Mouse (Mus musculus) heart, embryonic 11.5 days (tissue): Measurements from ENCODE around the gene Oscar. TPM values are rescaled to one million over a fixed set of nuclear protein-coding genes. Genes with fewer than 3 reads are reported as not detected.
"Not testable (repeated sequence)": the region's sequence is repeated elsewhere in the genome, so short reads cannot be mapped to it uniquely, and the experiment has no call there.

ENCODE experiments used
- ATAC-seq: fragments of 200-750 bp; cut with Nextera tagmentation; replicated peaks from 2 replicates; pipeline ENCODE4 v1.8.0; 2017; ENCODE audit warnings: moderate library complexity; ENCODE audit not compliant: insufficient number of reproducible peaks, low FRiP score, low TSS enrichment
- H3K27ac ChIP-seq: fragments of 300-500 bp; sonication (generic); 2 replicates; pipeline ENCODE4 v1.5.1; 2014; ENCODE audit warnings: mild to moderate bottlenecking, low read depth, low read length
- H3K27me3 ChIP-seq: fragments of 300-500 bp; sonication (generic); 2 replicates; pipeline ENCODE4 v1.6.1; 2014; ENCODE audit warnings: mild to moderate bottlenecking, low read length, mixed read lengths; ENCODE audit not compliant: control insufficient read depth, insufficient read depth
- H3K36me3 ChIP-seq: fragments of 300-500 bp; sonication (generic); 2 replicates; pipeline ENCODE4 v1.6.1; 2014; ENCODE audit warnings: mild to moderate bottlenecking, low read length, moderate library complexity, mixed read lengths; ENCODE audit not compliant: control insufficient read depth, insufficient read depth
- H3K4me1 ChIP-seq: fragments of 300-500 bp; sonication (generic); 2 replicates; pipeline ENCODE4 v1.6.1; 2014; ENCODE audit warnings: low read length; ENCODE audit not compliant: control insufficient read depth, insufficient read depth
- H3K4me2 ChIP-seq: fragments of 300-500 bp; sonication (generic); 2 replicates; pipeline ENCODE4 v1.6.1; 2014; ENCODE audit warnings: mild to moderate bottlenecking, moderate library complexity
- H3K4me3 ChIP-seq: fragments of 300-500 bp; sonication (generic); 2 replicates; pipeline ENCODE4 v1.5.1; 2014; ENCODE audit warnings: low read depth, low read length
- H3K9ac ChIP-seq: fragments of 300-500 bp; sonication (generic); 2 replicates; pipeline ENCODE4 v1.6.1; 2014; ENCODE audit warnings: mild to moderate bottlenecking, low read depth, low read length, moderate library complexity
- H3K9me3 ChIP-seq: fragments of 300-500 bp; sonication (generic); replicated peaks from 2 replicates; pipeline ENCODE4 v1.6.1; 2016; ENCODE audit warnings: low read length; ENCODE audit not compliant: control insufficient read depth
- WGBS: fragments of 180-500 bp; shearing (Covaris S2); extraction: QIAGEN DNeasy Blood & Tissue Kit; methylation state at CpG from one replicate; pipeline ENCODE4 v1.1.7; 2014; ENCODE audit not compliant: insufficient replicate concordance; 5-methylcytosine and 5-hydroxymethylcytosine counted together
- polyA plus RNA-seq: library from polyadenylated mRNA; unstranded; fragments of >200 nt; fragmentation: Nextera tagmentation; extraction: Ambion mirVana; gene quantifications from 2 replicates; pipeline ENCODE4 v1.2.1, GENCODE M21; 2014

Gene Oscar
- polyA plus RNA-seq, 1 experiment from 2014 or later, result 0.56 TPM

GRCm38 (mm10) chr7:3597755-3598154 lies 18.2 kb downstream of the Oscar start:
- not testable (repeated sequence) for H3K4me2 ChIP-seq, H3K27me3 ChIP-seq, H3K36me3 ChIP-seq, H3K4me3 ChIP-seq, ATAC-seq, H3K9me3 ChIP-seq, H3K27ac ChIP-seq, H3K4me1 ChIP-seq, H3K9ac ChIP-seq
- 59% methylated on average over 1 of the region's 1 CpGs for WGBS

- ATAC-seq, result no peak
- 0 out of 2 replicates have a peak overlapping the region, but pooled peaks have one; percentile 5 for H3K9ac ChIP-seq
These were observed 20.8 kb downstream of the Oscar start for GRCm38 (mm10) chr7:3595146-3595545.

GRCm38 (mm10) chr7:3594686-3595085 lies 21.3 kb downstream of the Oscar start:
- peak overlapping the region; percentile 51 for H3K4me2 ChIP-seq
- H3K27ac ChIP-seq, result no peak overlapping the region
- 0 out of 2 replicates have a peak overlapping the region, but pooled peaks have one; percentile 5 for H3K9ac ChIP-seq
- WGBS, result 15% methylated on average over 5 of the region's 5 CpGs
- H3K36me3 ChIP-seq, result no peaks in the 10 kb centered on the region
- no peaks in the 10 kb centered on the region for H3K9me3 ChIP-seq
- ATAC-seq, result no peak
- H3K27me3 ChIP-seq, result no peaks in the 10 kb centered on the region
- H3K4me1 ChIP-seq, result no peaks in the 10 kb centered on the region
- H3K4me3 ChIP-seq, result no peak overlapping the region

More at GRCm38 (mm10) chr7:3595146-3595545, 20.8 kb downstream of the Oscar start:
- Histone ChIP-seq H3K27ac (no peak overlapping the region), H3K9me3 (no peaks in the 10 kb centered on the region), H3K4me3 (no peak overlapping the region), H3K36me3 (no peaks in the 10 kb centered on the region), H3K27me3 (no peaks in the 10 kb centered on the region), H3K4me2 (peak overlapping the region; percentile 51), H3K4me1 (no peaks in the 10 kb centered on the region)
- 11% methylated on average over 9 of the region's 9 CpGs for whole genome bisulfite sequencing

GRCm38 (mm10) chr7:3593855-3594254 lies 22.1 kb downstream of the Oscar start:
- no peaks in the 10 kb centered on the region for H3K4me1 ChIP-seq
- H3K4me3 ChIP-seq, result no peak overlapping the region
- no peaks in the 10 kb centered on the region for H3K27me3 ChIP-seq
- H3K9me3 ChIP-seq, result no peaks in the 10 kb centered on the region
- no peaks in the 10 kb centered on the region for H3K36me3 ChIP-seq
- no peak overlapping the region for H3K4me2 ChIP-seq
- ATAC-seq, result no peak
- no peak overlapping the region for H3K27ac ChIP-seq
- no peak overlapping the region for H3K9ac ChIP-seq

GRCm38 (mm10) chr7:3591534-3591933 lies 24.4 kb downstream of the Oscar start:
- Histone ChIP-seq H3K9me3 (no peaks in the 10 kb centered on the region), H3K9ac (no peak overlapping the region), H3K27me3 (no peaks in the 10 kb centered on the region), H3K4me3 (no peak overlapping the region), H3K36me3 (no peaks in the 10 kb centered on the region), H3K4me2 (no peak overlapping the region), H3K4me1 (no peaks in the 10 kb centered on the region), H3K27ac (no peak overlapping the region)
- ATAC-seq, result no peak
- WGBS, result 54% methylated on average over 1 of the region's 1 CpGs

- Histone ChIP-seq H3K4me1 (no peaks in the 10 kb centered on the region), H3K36me3 (no peaks in the 10 kb centered on the region), H3K27me3 (no peaks in the 10 kb centered on the region), H3K9ac (no peak overlapping the region), H3K4me3 (no peak overlapping the region), H3K4me2 (no peak overlapping the region), H3K9me3 (no peaks in the 10 kb centered on the region), H3K27ac (no peak overlapping the region)
- 68% methylated on average over 3 of the region's 3 CpGs for WGBS
- ATAC-seq, result no peak
These were observed 25.4 kb downstream of the Oscar start for GRCm38 (mm10) chr7:3590550-3590949.

GRCm38 (mm10) chr7:3587292-3587691 lies 28.7 kb downstream of the Oscar start:
- Histone ChIP-seq H3K36me3 (no peaks in the 10 kb centered on the region), H3K27me3 (no peaks in the 10 kb centered on the region), H3K27ac (no peak overlapping the region), H3K4me1 (no peaks in the 10 kb centered on the region), H3K4me3 (no peak overlapping the region), H3K4me2 (no peak overlapping the region), H3K9ac (no peak overlapping the region), H3K9me3 (no peaks in the 10 kb centered on the region)
- no peak for ATAC-seq
- WGBS, result 68% methylated on average over 1 of the region's 1 CpGs

GRCm38 (mm10) chr7:3586255-3586654 lies 29.7 kb downstream of the Oscar start:
- H3K27me3 ChIP-seq, result no peaks in the 10 kb centered on the region
- no peaks in the 10 kb centered on the region for H3K9me3 ChIP-seq
- ATAC-seq, result no peak
- H3K4me2 ChIP-seq, result peak overlapping the region; percentile 27; the same call in 1 of the 2 replicates
- no peaks in the 10 kb centered on the region for H3K36me3 ChIP-seq
- H3K27ac ChIP-seq, result no peak overlapping the region
- H3K4me3 ChIP-seq, result no peak overlapping the region
- 6% methylated on average over 5 of the region's 5 CpGs for WGBS
- H3K9ac ChIP-seq, result no peak overlapping the region
- no peaks in the 10 kb centered on the region for H3K4me1 ChIP-seq

- Histone ChIP-seq H3K4me1 (no peaks in the 10 kb centered on the region), H3K27me3 (no peaks in the 10 kb centered on the region), H3K4me2 (peak overlapping the region; percentile 27; the same call in 1 of the 2 replicates), H3K9me3 (no peaks in the 10 kb centered on the region), H3K27ac (no peak overlapping the region), H3K4me3 (no peak overlapping the region), H3K36me3 (no peaks in the 10 kb centered on the region), H3K9ac (no peak overlapping the region)
- WGBS, result 5% methylated on average over 6 of the region's 6 CpGs
- no peak for ATAC-seq
These were observed 30.2 kb downstream of the Oscar start for GRCm38 (mm10) chr7:3585763-3586162.
